Mouse (Mus musculus): ENCODE measurements around the gene Egflam. TPM values are rescaled to one million over a fixed set of nuclear protein-coding genes. Genes with fewer than 3 reads are reported as not detected.

The Egflam gene
- polyA plus RNA-seq, 1 experiment from 2014 or later, result not detected

- H3K4me3 ChIP-seq (ENCODE audit: inconsistent target), result no peak overlapping the region
- H3K36me3 ChIP-seq (ENCODE audit: inconsistent target), result no peaks in the 10 kb centered on the region
- no peaks in the 10 kb centered on the region for H3K79me2 ChIP-seq (ENCODE audit: inconsistent target)
- WGBS (ENCODE audit: missing documents), result 89% methylated on average over 3 of the region's 3 CpGs
- no peak overlapping the region for H3K27ac ChIP-seq
These were observed 182.3 kb downstream of the Egflam start for GRCm38 (mm10) chr15:7215845-7216244.

GRCm38 (mm10) chr15:7213683-7214082, 184.5 kb downstream of the Egflam start:
- WGBS (ENCODE audit: missing documents), result 17% methylated on average over 1 of the region's 1 CpGs
- Histone ChIP-seq H3K36me3 (ENCODE audit: inconsistent target) (no peaks in the 10 kb centered on the region), H3K4me3 (ENCODE audit: inconsistent target) (no peak overlapping the region), H3K79me2 (ENCODE audit: inconsistent target) (no peaks in the 10 kb centered on the region), H3K27ac (no peak overlapping the region)

GRCm38 (mm10) chr15:7208180-7208579, 190.0 kb downstream of the Egflam start:
- no peak overlapping the region for H3K4me3 ChIP-seq (ENCODE audit: inconsistent target)
- WGBS (ENCODE audit: missing documents), result 64% methylated on average over 9 of the region's 9 CpGs
- H3K79me2 ChIP-seq (ENCODE audit: inconsistent target), result no peaks in the 10 kb centered on the region
- H3K36me3 ChIP-seq (ENCODE audit: inconsistent target), result no peaks in the 10 kb centered on the region
- H3K27ac ChIP-seq, result no peak overlapping the region

GRCm38 (mm10) chr15:7207292-7207691, 190.9 kb downstream of the Egflam start:
- 91% methylated on average over 7 of the region's 7 CpGs for WGBS (ENCODE audit: missing documents)
- no peak overlapping the region for H3K27ac ChIP-seq
- no peak overlapping the region for H3K4me3 ChIP-seq (ENCODE audit: inconsistent target)
- no peaks in the 10 kb centered on the region for H3K36me3 ChIP-seq (ENCODE audit: inconsistent target)
- no peaks in the 10 kb centered on the region for H3K79me2 ChIP-seq (ENCODE audit: inconsistent target)

GRCm38 (mm10) chr15:7206110-7206509, 192.1 kb downstream of the Egflam start:
- no peak overlapping the region for H3K4me3 ChIP-seq (ENCODE audit: inconsistent target)
- no peaks in the 10 kb centered on the region for H3K79me2 ChIP-seq (ENCODE audit: inconsistent target)
- H3K27ac ChIP-seq, result no peak overlapping the region
- WGBS (ENCODE audit: missing documents), result 60% methylated on average over 5 of the region's 5 CpGs
- H3K36me3 ChIP-seq (ENCODE audit: inconsistent target), result no peaks in the 10 kb centered on the region

- 85% methylated on average over 13 of the region's 13 CpGs for WGBS (ENCODE audit: missing documents)
These were observed 193.3 kb downstream of the Egflam start for GRCm38 (mm10) chr15:7204917-7205316.

GRCm38 (mm10) chr15:7203606-7204330, 194.4 kb downstream of the Egflam start:
- no peak overlapping the region for H3K27ac ChIP-seq
- 51% methylated on average over 8 of the region's 9 CpGs for WGBS (ENCODE audit: missing documents)

More at GRCm38 (mm10) chr15:7204917-7205316, 193.3 kb downstream of the Egflam start:
- no peaks in the 10 kb centered on the region for H3K79me2 ChIP-seq (ENCODE audit: inconsistent target)
- H3K36me3 ChIP-seq (ENCODE audit: inconsistent target), result no peaks in the 10 kb centered on the region
- H3K4me3 ChIP-seq (ENCODE audit: inconsistent target), result no peak overlapping the region
- no peak overlapping the region for H3K27ac ChIP-seq

GRCm38 (mm10) chr15:7202981-7203380, 195.2 kb downstream of the Egflam start:
- Histone ChIP-seq H3K79me2 (ENCODE audit: inconsistent target) (no peaks in the 10 kb centered on the region), H3K36me3 (ENCODE audit: inconsistent target) (no peaks in the 10 kb centered on the region), H3K4me3 (ENCODE audit: inconsistent target) (no peak overlapping the region), H3K27ac (no peak overlapping the region)
- WGBS (ENCODE audit: missing documents), result 97% methylated on average over 5 of the region's 5 CpGs

More at GRCm38 (mm10) chr15:7203606-7204330, 194.4 kb downstream of the Egflam start:
- no peak overlapping the region for H3K4me3 ChIP-seq (ENCODE audit: inconsistent target)
- no peaks in the 10 kb centered on the region for H3K79me2 ChIP-seq (ENCODE audit: inconsistent target)
- no peaks in the 10 kb centered on the region for H3K36me3 ChIP-seq (ENCODE audit: inconsistent target)

- H3K27ac ChIP-seq, result no peak overlapping the region
- H3K36me3 ChIP-seq (ENCODE audit: inconsistent target), result no peaks in the 10 kb centered on the region
- no peak overlapping the region for H3K4me3 ChIP-seq (ENCODE audit: inconsistent target)
- 81% methylated on average over 9 of the region's 9 CpGs for WGBS (ENCODE audit: missing documents)
- H3K79me2 ChIP-seq (ENCODE audit: inconsistent target), result no peaks in the 10 kb centered on the region
These were observed 196.5 kb downstream of the Egflam start for GRCm38 (mm10) chr15:7201421-7202380.

GRCm38 (mm10) chr15:7200286-7200685, 197.9 kb downstream of the Egflam start:
- Histone ChIP-seq H3K79me2 (ENCODE audit: inconsistent target) (no peaks in the 10 kb centered on the region), H3K27ac (no peak overlapping the region), H3K36me3 (ENCODE audit: inconsistent target) (no peaks in the 10 kb centered on the region), H3K4me3 (ENCODE audit: inconsistent target) (no peak overlapping the region)
- 76% methylated on average over 6 of the region's 6 CpGs for WGBS (ENCODE audit: missing documents)

- WGBS (ENCODE audit: missing documents), result 69% methylated on average over 2 of the region's 2 CpGs
- Histone ChIP-seq H3K36me3 (ENCODE audit: inconsistent target) (no peaks in the 10 kb centered on the region), H3K4me3 (ENCODE audit: inconsistent target) (no peak overlapping the region), H3K79me2 (ENCODE audit: inconsistent target) (no peaks in the 10 kb centered on the region), H3K27ac (no peak overlapping the region)
These were observed 199.4 kb downstream of the Egflam start for GRCm38 (mm10) chr15:7198816-7199215.

- H3K36me3 ChIP-seq (ENCODE audit: inconsistent target), result no peaks in the 10 kb centered on the region
- 85% methylated on average over 3 of the region's 3 CpGs for WGBS (ENCODE audit: missing documents)
- H3K79me2 ChIP-seq (ENCODE audit: inconsistent target), result no peaks in the 10 kb centered on the region
- H3K4me3 ChIP-seq (ENCODE audit: inconsistent target), result no peak overlapping the region
- no peak overlapping the region for H3K27ac ChIP-seq
These were observed 200.3 kb downstream of the Egflam start for GRCm38 (mm10) chr15:7197652-7198445.

GRCm38 (mm10) chr15:7194748-7195221, 203.4 kb downstream of the Egflam start:
- Histone ChIP-seq H3K79me2 (ENCODE audit: inconsistent target) (no peaks in the 10 kb centered on the region), H3K27ac (no peak overlapping the region), H3K4me3 (ENCODE audit: inconsistent target) (no peak overlapping the region), H3K36me3 (ENCODE audit: inconsistent target) (no peaks in the 10 kb centered on the region)
- WGBS (ENCODE audit: missing documents), result 87% methylated on average over 6 of the region's 6 CpGs

GRCm38 (mm10) chr15:7194147-7194720, 204.0 kb downstream of the Egflam start:
- WGBS (ENCODE audit: missing documents), result 71% methylated on average over 12 of the region's 13 CpGs
- Histone ChIP-seq H3K79me2 (ENCODE audit: inconsistent target) (no peaks in the 10 kb centered on the region), H3K36me3 (ENCODE audit: inconsistent target) (no peaks in the 10 kb centered on the region)

More at GRCm38 (mm10) chr15:7194147-7194720, 204.0 kb downstream of the Egflam start:
- no peak overlapping the region for H3K27ac ChIP-seq
- H3K4me3 ChIP-seq (ENCODE audit: inconsistent target), result no peak overlapping the region

Measured in macrophage (primary cell).